Mouse (Mus musculus) CH12.LX (cell line): ENCODE data around the gene Ermap. TPM values are rescaled to one million over a fixed set of nuclear protein-coding genes. Genes with fewer than 3 reads are reported as not detected.

Source experiments
- DNase-seq: peaks from one replicate; pipeline ENCODE4 v3.0.0-alpha.2; 2013; ENCODE audit errors: extremely low read depth
- H3K27ac ChIP-seq: 2 replicates; pipeline ENCODE4 v1.5.1; 2012; ENCODE audit warnings: low read depth, mild to moderate bottlenecking, control low read depth, moderate library complexity; ENCODE audit not compliant: insufficient read depth
- H3K27me3 ChIP-seq: replicated peaks from 2 replicates; pipeline ENCODE3; 2012; ENCODE audit warnings: inconsistent platforms
- H3K36me3 ChIP-seq, 2 experiments: replicated peaks in 1 of 2; 2 replicates each; pipeline versions ENCODE3 to v1.6.1; 2012; ENCODE audit warnings: inconsistent platforms in 1 of 2, low read length in 1 of 2, mild to moderate bottlenecking in 1 of 2, mixed read lengths in 1 of 2, moderate library complexity in 1 of 2; ENCODE audit not compliant: control insufficient read depth in 1 of 2, insufficient read depth in 1 of 2
- H3K4me1 ChIP-seq, 2 experiments: 2 replicates each; pipeline ENCODE4 v1.6.1; 2012; ENCODE audit warnings: inconsistent platforms in 1 of 2, moderate library complexity in 1 of 2; ENCODE audit not compliant: insufficient read depth in 2 of 2, control insufficient read depth in 1 of 2
- H3K4me2 ChIP-seq: 2 replicates; pipeline ENCODE4 v1.6.1; 2012; ENCODE audit warnings: low read depth, mild to moderate bottlenecking, control low read depth; ENCODE audit not compliant: poor library complexity, insufficient read depth, severe bottlenecking
- H3K4me3 ChIP-seq, 3 experiments: fragments of 150-350 bp in 1 of 3; sonication (generic) in 1 of 3; replicated peaks in 1 of 3; 2 replicates each; pipeline versions ENCODE3 to v1.5.1; 2011 to 2012; ENCODE audit warnings: low read depth in 2 of 3, low read length in 2 of 3, mild to moderate bottlenecking in 2 of 3, moderate library complexity in 2 of 3, control low read depth in 1 of 3, improper control_type of control experiment in 1 of 3, inconsistent platforms in 1 of 3, mixed read lengths in 1 of 3; ENCODE audit not compliant: poor library complexity in 1 of 3
- H3K79me2 ChIP-seq: replicated peaks from 2 replicates; pipeline ENCODE4 v1.6.1; 2012; ENCODE audit warnings: mild to moderate bottlenecking, moderate library complexity; ENCODE audit not compliant: control insufficient read depth, poor library complexity, insufficient read depth, severe bottlenecking; ENCODE audit errors: extremely low read depth
- H3K9ac ChIP-seq: 2 replicates; pipeline ENCODE4 v1.6.1; 2012; ENCODE audit warnings: low read depth, mild to moderate bottlenecking, control low read depth, moderate library complexity; ENCODE audit not compliant: insufficient read depth
- H3K9me3 ChIP-seq: replicated peaks from 2 replicates; pipeline ENCODE3; 2012; ENCODE audit warnings: low read length, inconsistent platforms, mixed read lengths
- CHD1 ChIP-seq: IDR thresholded peaks from 2 replicates; pipeline ENCODE4 v1.6.1; 2012; ENCODE audit warnings: low read depth, low read length, improper control_type of control experiment, inconsistent platforms
- CHD2 ChIP-seq: IDR thresholded peaks from 2 replicates; pipeline ENCODE4 v1.6.1; 2011; ENCODE audit warnings: low read length, improper control_type of control experiment
- CTCF ChIP-seq, 2 experiments: IDR thresholded peaks in 1 of 2; conservative IDR thresholded peaks in 1 of 2; 2 replicates each; pipeline ENCODE4 v1.5.1; 2011 to 2012; ENCODE audit warnings: low read depth in 2 of 2, low read length in 2 of 2, improper control_type of control experiment in 1 of 2, inconsistent platforms in 1 of 2, mild to moderate bottlenecking in 1 of 2, moderate library complexity in 1 of 2
- ELF1 ChIP-seq: IDR thresholded peaks from 2 replicates; pipeline ENCODE4 v1.6.1; 2014; ENCODE audit warnings: low read depth, mild to moderate bottlenecking, inconsistent platforms, low read length, improper control_type of control experiment
- IRF4 ChIP-seq: IDR thresholded peaks from 2 replicates; pipeline ENCODE4 v1.6.1; 2014; ENCODE audit warnings: low read depth, mild to moderate bottlenecking, inconsistent platforms, low read length, improper control_type of control experiment
- JUN ChIP-seq: IDR thresholded peaks from 2 replicates; pipeline ENCODE4 v1.6.1; 2011; ENCODE audit warnings: low read depth, mild to moderate bottlenecking, low read length, improper control_type of control experiment, moderate library complexity; ENCODE audit not compliant: insufficient read depth
- KAT2A ChIP-seq: IDR thresholded peaks from 2 replicates; pipeline ENCODE4 v1.6.1; 2012; ENCODE audit warnings: low read length, improper control_type of control experiment, inconsistent platforms; ENCODE audit not compliant: insufficient replicate concordance
- MAFK ChIP-seq: IDR thresholded peaks from 2 replicates; pipeline ENCODE4 v1.6.1; 2011; ENCODE audit warnings: low read length, improper control_type of control experiment; ENCODE audit not compliant: insufficient replicate concordance
- MEF2A ChIP-seq: IDR thresholded peaks from 2 replicates; pipeline ENCODE4 v1.6.1; 2014; ENCODE audit warnings: low read depth, mild to moderate bottlenecking, inconsistent platforms, low read length, improper control_type of control experiment, borderline replicate concordance
- MYC ChIP-seq: IDR thresholded peaks from 2 replicates; pipeline ENCODE4 v1.6.1; 2011; ENCODE audit warnings: low read depth, mild to moderate bottlenecking, improper control_type of control experiment, low read length
- NELFE ChIP-seq: IDR thresholded peaks from 2 replicates; pipeline ENCODE4 v1.6.1; 2011; ENCODE audit warnings: low read depth, low read length, improper control_type of control experiment
- NRF1 ChIP-seq: IDR thresholded peaks from 2 replicates; pipeline ENCODE4 v1.6.1; 2014; ENCODE audit warnings: low read depth, mild to moderate bottlenecking, inconsistent platforms, low read length, improper control_type of control experiment, moderate library complexity
- PAX5 ChIP-seq: IDR thresholded peaks from 2 replicates; pipeline ENCODE4 v1.6.1; 2012; ENCODE audit warnings: low read length, inconsistent platforms, mixed read lengths
- RAD21 ChIP-seq: IDR thresholded peaks from 2 replicates; pipeline ENCODE4 v1.6.1; 2011; ENCODE audit warnings: low read depth, mild to moderate bottlenecking, low read length, improper control_type of control experiment, moderate library complexity
- RCOR1 ChIP-seq: conservative IDR thresholded peaks from 2 replicates; pipeline ENCODE4 v1.6.1; 2012; ENCODE audit warnings: low read depth, mild to moderate bottlenecking, inconsistent platforms, low read length, improper control_type of control experiment
- SMC3 ChIP-seq: IDR thresholded peaks from 2 replicates; pipeline ENCODE4 v1.6.1; 2011; ENCODE audit warnings: low read depth, low read length, improper control_type of control experiment
- TCF12 ChIP-seq: IDR thresholded peaks from 2 replicates; pipeline ENCODE4 v1.6.1; 2014; ENCODE audit warnings: low read depth, mild to moderate bottlenecking, inconsistent platforms, low read length, improper control_type of control experiment
- USF2 ChIP-seq: conservative IDR thresholded peaks from 2 replicates; pipeline ENCODE4 v1.6.1; 2011; ENCODE audit warnings: low read depth, low read length, improper control_type of control experiment
- ZKSCAN1 ChIP-seq: IDR thresholded peaks from 2 replicates; pipeline ENCODE4 v1.6.1; 2012; ENCODE audit warnings: low read depth, inconsistent platforms, low read length, improper control_type of control experiment, borderline replicate concordance
- dilution Hi-C: fragments of 300-500 bp; cut with MboI; formaldehyde crosslinking; loops from 2 replicates; pipeline ENCODE4 v1.14.3; 2020; ENCODE audit warnings: low sequenced_read_pairs; ENCODE audit not compliant: extremely low pct_unique_long_range_greater_than_20kb, extremely low pct_ligation_motif_present
- in situ Hi-C: fragments of 300-500 bp; cut with MboI; formaldehyde crosslinking; loops from 3 replicates; pipeline ENCODE4 v1.14.3; 2019; ENCODE audit warnings: low sequenced_read_pairs, low pct_ligation_motif_present, low pct_unique_long_range_greater_than_20kb, mixed read lengths
- polyA plus RNA-seq: library from polyadenylated mRNA; unstranded; fragments of >175 nt; gene quantifications from 2 replicates; pipeline ENCODE4 v1.2.1, GENCODE M21; 2012; ENCODE audit warnings: low read depth; ENCODE audit not compliant: insufficient read length
- total RNA-seq, 2 experiments: library from RNA; depleted of rRNA; stranded (reverse); fragments of 300-350 nt in 1 of 2; fragments of >200 nt in 1 of 2; gene quantifications; 2 replicates each; pipeline ENCODE4 v1.2.3; 2012 to 2014

Ermap gene
- total and polyA plus RNA-seq, 3 experiments = not detected

DNA sequence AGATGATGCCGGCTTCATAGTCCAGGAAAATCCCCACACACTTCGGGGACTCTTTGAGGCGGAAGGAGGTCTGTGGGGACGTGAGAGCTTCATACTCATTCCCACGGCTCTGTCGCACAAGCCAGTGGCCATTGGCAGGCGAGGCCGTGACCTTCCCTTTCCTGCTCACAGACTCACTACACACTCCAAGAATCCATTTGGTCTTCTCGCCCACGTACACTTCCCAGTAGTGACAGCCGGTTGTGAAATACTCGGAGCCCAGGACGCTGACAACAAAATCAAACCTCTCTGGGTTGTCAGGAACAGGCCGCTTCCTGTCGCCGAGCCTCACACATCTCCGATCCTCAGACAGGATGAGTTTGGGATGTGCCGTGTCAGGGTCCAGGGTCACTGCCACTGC, 11.5 kb downstream of the Ermap start:
- dilution Hi-C loops = no loop called here
- no peak overlapping the region for H3K27ac ChIP-seq
- H3K4me1 ChIP-seq = peaks cover 7 to 18% of the 10 kb centered on the region in 2 experiments
- no peak overlapping the region for H3K4me3 ChIP-seq
- no peak for DNase-seq
- no peaks in the 10 kb centered on the region for H3K79me2 ChIP-seq
- no peak overlapping the region for H3K4me2 ChIP-seq
- TF ChIP-seq MAFK (no peak), USF2 (no peak), RCOR1 (no peak), CTCF (conservative IDR thresholded peaks at IDR 0.05 in 1 of 2, IDR thresholded peaks at IDR 0.05 in 1 of 2; ENCODE audit: low read depth in 2 of 2, low read length in 2 of 2) (no peak), TCF12 (no peak), CHD2 (no peak), RAD21 (no peak), NRF1 (no peak), ELF1 (no peak), CHD1 (no peak), MEF2A (no peak), KAT2A (no peak), IRF4 (no peak), MYC (no peak)
- in situ Hi-C loops = loop anchor here (10.0 kb wide), 1 partner anchor 524 kb away; the partner anchor contains the start of gene Olfr62
- no peaks in the 10 kb centered on the region for H3K9me3 ChIP-seq
- peaks cover 18% of the 10 kb centered on the region for H3K27me3 ChIP-seq
- H3K9ac ChIP-seq = no peak overlapping the region
- no peaks in the 10 kb centered on the region for H3K36me3 ChIP-seq

DNA sequence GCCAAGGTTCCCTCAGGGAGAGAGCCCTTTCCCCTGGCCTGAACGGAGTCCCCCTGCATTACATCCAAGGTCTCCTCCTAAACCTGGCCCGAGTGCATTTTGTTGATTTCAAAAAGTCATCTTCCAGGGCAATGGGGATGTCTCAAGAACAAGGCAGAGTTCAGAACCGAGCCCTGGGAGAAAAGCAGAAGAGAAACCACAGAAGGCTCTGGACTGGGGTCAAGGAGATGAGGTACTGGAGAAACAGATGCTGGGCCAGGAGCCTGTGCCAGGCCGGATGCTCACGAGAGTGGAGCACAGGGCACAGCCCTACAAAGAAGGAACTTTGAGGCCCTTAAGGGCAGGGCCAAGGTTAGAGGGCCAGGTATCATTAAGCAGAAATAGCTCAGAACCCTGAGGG, 12.1 kb downstream of the Ermap start:
- Histone ChIP-seq H3K4me2 (no peak overlapping the region), H3K9ac (no peak overlapping the region), H3K27me3 (peaks cover 15% of the 10 kb centered on the region), H3K4me3 (no peak overlapping the region), H3K4me1 (peaks cover 7 to 24% of the 10 kb centered on the region in 2 experiments), H3K9me3 (no peaks in the 10 kb centered on the region), H3K27ac (no peak overlapping the region), H3K36me3 (no peaks in the 10 kb centered on the region), H3K79me2 (no peaks in the 10 kb centered on the region)
- TF ChIP-seq JUN (no peak), SMC3 (no peak), NELFE (no peak), PAX5 (no peak), MEF2A (no peak), ZKSCAN1 (no peak)
- in situ Hi-C loops = loop anchor here (10.0 kb wide), 1 partner anchor 523 kb away; the partner anchor contains the start of gene Olfr62
- no peak for DNase-seq
- dilution Hi-C loops = no loop called here
